Mouse (Mus musculus) v-Abl transformed pro-B cells (cell line): Measurements from ENCODE around the gene Gopc.
"Not testable (repeated sequence)": the region's sequence is repeated elsewhere in the genome, so short reads cannot be mapped to it uniquely, and the experiment has no call there.

Experiments used
- in situ Hi-C, 2 experiments: fragments of 400-800 bp; cut with MboI; formaldehyde crosslinking; loops; one replicate each; pipeline ENCODE4 v1.15.1; 2025; ENCODE audit not compliant: unreplicated experiment in 2 of 2

Gene Gopc

GRCm38 (mm10) chr10:52391208-52391607, 9.3 kb upstream of the Gopc start:
- in situ Hi-C loops = loop anchor here (25.0 kb wide), 3 partner anchors 979 to 1704 kb away; no protein-coding TSS in a partner anchor

- in situ Hi-C loops = loop anchor here (5.0 to 25.0 kb wide), 7 partner anchors 55 to 1702 kb away; partner anchors contain the start of gene Dcbld1 (in 2 of the 2)
Observed at GRCm38 (mm10) chr10:52389438-52389837, 7.5 kb upstream of the Gopc start.

- in situ Hi-C loops = loop anchor here (5.0 to 25.0 kb wide), 7 partner anchors 54 to 1702 kb away; partner anchors contain the start of gene Dcbld1 (in 2 of the 2)
Observed at GRCm38 (mm10) chr10:52388922-52389430, 7.1 kb upstream of the Gopc start, which contains the start of gene Nepn. Nepn (plus strand) TSS chr10:52388972.

GRCm38 (mm10) chr10:52387192-52387591, 5.3 kb upstream of the Gopc start:
- in situ Hi-C loops = loop anchor here (5.0 to 25.0 kb wide), 7 partner anchors 52 to 1700 kb away; partner anchors contain the start of gene Dcbld1 (in 2 of the 2)

- in situ Hi-C loops = loop anchor here (5.0 to 25.0 kb wide), 7 partner anchors 50 to 1698 kb away; partner anchors contain the start of gene Dcbld1 (in 2 of the 2)
Observed at GRCm38 (mm10) chr10:52384823-52385610, 3.1 kb upstream of the Gopc start.

GRCm38 (mm10) chr10:52383522-52383921, 1.6 kb upstream of the Gopc start:
- in situ Hi-C loops = loop anchor here (10.0 to 25.0 kb wide), 6 partner anchors 49 to 1696 kb away; no protein-coding TSS in a partner anchor

- in situ Hi-C loops = loop anchor here (10.0 to 25.0 kb wide), 6 partner anchors 48 to 1696 kb away; no protein-coding TSS in a partner anchor
Observed at GRCm38 (mm10) chr10:52383022-52383421, 1.1 kb upstream of the Gopc start.

- in situ Hi-C loops = loop anchor here (10.0 to 25.0 kb wide), 6 partner anchors 47 to 1694 kb away; no protein-coding TSS in a partner anchor
Observed at GRCm38 (mm10) chr10:52381321-52381801, 563 bp downstream of the Gopc start.

- in situ Hi-C loops = loop anchor here (10.0 to 25.0 kb wide), 6 partner anchors 966 to 1691 kb away; partner anchors contain the start of gene Asf1a (in 1 of the 2)
Observed at GRCm38 (mm10) chr10:52377813-52378212, 4.1 kb downstream of the Gopc start.

GRCm38 (mm10) chr10:52376422-52376821, 5.5 kb downstream of the Gopc start:
- in situ Hi-C loops = loop anchor here (10.0 to 25.0 kb wide), 6 partner anchors 964 to 1689 kb away; partner anchors contain the start of gene Asf1a (in 1 of the 2)

- in situ Hi-C loops = loop anchor here (10.0 to 25.0 kb wide), 6 partner anchors 962 to 1688 kb away; partner anchors contain the start of gene Asf1a (in 1 of the 2)
Observed at GRCm38 (mm10) chr10:52374651-52375050, 7.3 kb downstream of the Gopc start.

GRCm38 (mm10) chr10:52373834-52374233, 8.1 kb downstream of the Gopc start:
- in situ Hi-C loops = loop anchor here in 1 of 2 experiments (10.0 kb wide), 3 partner anchors 1139 to 1669 kb away; partner anchors contain the start of gene Asf1a

GRCm38 (mm10) chr10:52368376-52368775, 13.5 kb downstream of the Gopc start:
- in situ Hi-C loops = no loop called here

- in situ Hi-C loops = no loop called here
Observed at GRCm38 (mm10) chr10:52360862-52361609, 20.9 kb downstream of the Gopc start.

GRCm38 (mm10) chr10:52360241-52360735, 21.6 kb downstream of the Gopc start:
- in situ Hi-C loops = no loop called here

- in situ Hi-C loops = no loop called here
Observed at GRCm38 (mm10) chr10:52358467-52358866, 23.5 kb downstream of the Gopc start, which contains the start of gene Gm26741. Gm26741 (plus strand) TSS chr10:52358767.

GRCm38 (mm10) chr10:52353184-52353583, 28.7 kb downstream of the Gopc start:
- in situ Hi-C loops = no loop called here

- in situ Hi-C loops = not testable (repeated sequence)
Observed at GRCm38 (mm10) chr10:52343324-52343723, 38.6 kb downstream of the Gopc start.

GRCm38 (mm10) chr10:52331007-52331406, 50.9 kb downstream of the Gopc start:
- in situ Hi-C loops = loop anchor here (5.0 to 10.0 kb wide), 3 partner anchors 54 to 104 kb away; partner anchors contain the start of genes Gopc (in 2 of the 2), Nepn (in 2 of the 2) and Dcbld1 (in 1 of the 2)

- in situ Hi-C loops = no loop called here
Observed at GRCm38 (mm10) chr10:52321918-52322317, 60.0 kb downstream of the Gopc start.
